Mouse (Mus musculus) liver, adult 2 months (tissue): ENCODE measurements around the gene Rangap1.

Experiments used
- CTCF ChIP-seq: fragments of 200-500 bp; IDR thresholded peaks from 2 replicates; pipeline ENCODE4 v1.5.1; 2011; ENCODE audit warnings: low read depth, low read length, control low read depth
- POLR2A ChIP-seq: fragments of 200-500 bp; IDR thresholded peaks from 2 replicates; pipeline ENCODE4 v1.6.1; 2011; ENCODE audit warnings: low read length, control low read depth; ENCODE audit not compliant: insufficient read depth; ENCODE audit errors: extremely low read depth

DNA sequence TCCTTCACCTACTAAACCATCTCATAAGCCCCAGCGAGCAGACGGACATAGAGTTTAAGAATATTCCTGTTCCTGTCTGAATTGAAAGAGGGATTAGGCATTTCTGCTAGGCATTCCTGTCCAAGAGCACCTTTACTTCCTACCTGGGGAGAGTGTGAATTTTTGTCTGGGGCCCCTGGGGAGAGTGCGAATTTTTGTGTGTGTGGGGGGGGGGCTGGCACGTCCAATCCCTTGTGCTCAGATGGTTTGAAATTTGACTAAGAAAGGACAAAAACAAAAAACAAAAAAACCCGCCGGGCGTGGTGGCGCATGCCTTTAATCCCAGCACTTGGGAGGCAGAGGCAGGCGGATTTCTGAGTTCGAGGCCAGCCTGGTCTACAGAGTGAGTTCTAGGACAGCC is 82.0 kb downstream of the Rangap1 start:
- TF ChIP-seq CTCF: no peak
- no peak for TF ChIP-seq POLR2A
